ENCODE assay signal across 22 mouse cellular contexts in genomic region chr9:29928796-29929195, GRCm38 (mm10). TPM values are rescaled to one million over a fixed set of nuclear protein-coding genes. Genes with fewer than 3 reads are reported as not detected.
DNase-seq lines count a peak whose midpoint lies in the region; TF ChIP-seq lines count a peak whose summit lies in the region.
"Had no signal": no experiment of that assay in that cellular context is flagged by ENCODE, and none has a peak within 500 bp of the region (broad histone marks: within the 10 kb centered on the region; RNA-seq: fewer than 3 reads in every experiment).

No protein-coding gene starts in this region.

- peak; percentile 89 for DNase-seq in kidney, adult 2 months
- DNase-seq in kidney, postnatal 10 days, result no peak
- DNase-seq in kidney, adult 9 months, result peak; percentile 67
- DNase-seq in kidney, adult 18-20 months, result no peak
- DNase-seq in kidney, postnatal 36 days, result peak; percentile 31 to 41
- no peak for DNase-seq in kidney, adult 11 months
- DNase-seq: adrenal gland, adult 2 months; adrenal gland, postnatal 10 days; adrenal gland, postnatal 25 days; cerebellum, adult 11 months; cerebellum, adult 18-20 months; cerebellum, adult 8-10 months; cerebellum, adult 9-11 months; cerebellum, postnatal 14 days; cerebellum, postnatal 36 days; embryo, embryonic 11 days had no signal

- no peak overlapping the region for H3K27ac ChIP-seq in kidney, adult 2 months (ENCODE audit: insufficient read depth, low read depth, low read length)
- H3K27ac ChIP-seq: embryonic facial prominence, embryonic 12.5 days; embryonic facial prominence, embryonic 15.5 days; forebrain, embryonic 10.5 days; forebrain, embryonic 12.5 days had no signal

- TF ChIP-seq POLR2A in kidney, adult 2 months (IDR thresholded peaks at IDR 0.05; ENCODE audit: low read depth, low read length), result no peak

- H3K36me3 ChIP-seq in kidney, adult 2 months (ENCODE audit: control insufficient read depth, insufficient read depth, low read length), result no peaks in the 10 kb centered on the region
- H3K36me3 ChIP-seq: embryonic facial prominence, embryonic 12.5 days; embryonic facial prominence, embryonic 15.5 days; forebrain, embryonic 10.5 days; forebrain, embryonic 12.5 days had no signal

- H3K4me1 ChIP-seq in kidney, adult 2 months (ENCODE audit: control insufficient read depth, insufficient read depth, low read length), result peaks cover 6% of the 10 kb centered on the region; the same call in 1 of the 2 replicates
- H3K4me1 ChIP-seq: embryonic facial prominence, embryonic 12.5 days; embryonic facial prominence, embryonic 15.5 days had no signal

- WGBS in kidney, adult 2 months, result 56% methylated on average over 4 of the region's 4 CpGs

- H3K4me3 ChIP-seq in kidney, adult 2 months (ENCODE audit: insufficient read depth, low read depth, low read length), result no peak overlapping the region
- H3K4me3 ChIP-seq: embryonic facial prominence, embryonic 12.5 days; embryonic facial prominence, embryonic 15.5 days; erythroblast, embryonic 14.5 days; forebrain, embryonic 10.5 days; forebrain, embryonic 12.5 days had no signal

- no peaks in the 10 kb centered on the region for H3K27me3 ChIP-seq in kidney, adult 2 months (replicated peaks; ENCODE audit: control insufficient read depth, insufficient read depth, low read length)
- H3K27me3 ChIP-seq: embryonic facial prominence, embryonic 12.5 days; embryonic facial prominence, embryonic 15.5 days had no signal

- no peak for TF ChIP-seq CTCF in kidney, adult 2 months (conservative IDR thresholded peaks at IDR 0.05; ENCODE audit: insufficient read depth, insufficient read length, low read depth, low read length)

RNA-seq across cellular contexts. Expression of gene Ntm, which starts 34.1 kb away (rescaled TPM):
- 0.74 and 1.1 TPM in 2 replicates for polyA plus RNA-seq in kidney, adult 2 months (2012; rRNA removed)
- polyA plus RNA-seq: C2C12 had no signal

Comparison
In these comparisons a context has a peak if more than half of its experiments do, and no peak if none do; other contexts are left out.
1. DNase-seq: peak in kidney, adult 2 months (single experiment), kidney, adult 9 months (single experiment) and kidney, postnatal 36 days (2 of 2); none in kidney, postnatal 10 days (single experiment), kidney, adult 18-20 months (single experiment) and kidney, adult 11 months (single experiment).